Mouse (Mus musculus): ENCODE measurements around the gene Hnrnpl. TPM values are rescaled to one million over a fixed set of nuclear protein-coding genes. Genes with fewer than 3 reads are reported as not detected.
A peak's percentile ranks its signal among the peaks of the same experiment; 100 is the strongest.
"Not testable (repeated sequence)": the region's sequence is repeated elsewhere in the genome, so short reads cannot be mapped to it uniquely, and the experiment has no call there.

Hnrnpl gene
- polyA plus RNA-seq, 1 experiment from 2014 or later: 202 TPM

DNA sequence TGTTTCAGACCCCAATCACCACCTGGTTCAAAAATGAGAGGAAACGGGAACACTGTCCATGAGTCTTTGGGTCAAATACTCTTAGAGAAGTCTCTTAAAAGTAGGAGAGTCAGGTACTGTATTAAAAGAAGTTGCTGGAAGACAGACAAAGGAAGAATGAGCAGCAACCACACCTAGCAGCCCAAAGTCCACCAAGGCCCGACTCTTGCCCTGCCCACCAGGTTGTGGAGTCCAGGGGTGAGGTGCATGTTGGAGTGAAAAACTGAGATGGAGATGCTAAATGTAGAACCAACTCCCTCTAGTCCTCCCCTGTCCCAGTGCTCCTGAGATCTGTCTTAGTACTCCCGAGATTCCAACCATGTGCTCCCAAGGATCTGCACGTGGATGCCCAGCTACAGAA lies 42.3 kb downstream of the Hnrnpl start:
- no peaks in the 10 kb centered on the region for H3K36me3 ChIP-seq
- H3K27me3 ChIP-seq: no peaks in the 10 kb centered on the region
- H3K4me3 ChIP-seq: no peak overlapping the region
- no peak overlapping the region for H3K27ac ChIP-seq
- 91% methylated on average over 4 of the region's 4 CpGs for WGBS
- no peak overlapping the region for H3K9ac ChIP-seq
- no peak overlapping the region for H3K4me2 ChIP-seq
- no peaks in the 10 kb centered on the region for H3K4me1 ChIP-seq (replicated peaks)
- no peaks in the 10 kb centered on the region for H3K9me3 ChIP-seq
- no peak for ATAC-seq (ENCODE audit: low FRiP score)

DNA sequence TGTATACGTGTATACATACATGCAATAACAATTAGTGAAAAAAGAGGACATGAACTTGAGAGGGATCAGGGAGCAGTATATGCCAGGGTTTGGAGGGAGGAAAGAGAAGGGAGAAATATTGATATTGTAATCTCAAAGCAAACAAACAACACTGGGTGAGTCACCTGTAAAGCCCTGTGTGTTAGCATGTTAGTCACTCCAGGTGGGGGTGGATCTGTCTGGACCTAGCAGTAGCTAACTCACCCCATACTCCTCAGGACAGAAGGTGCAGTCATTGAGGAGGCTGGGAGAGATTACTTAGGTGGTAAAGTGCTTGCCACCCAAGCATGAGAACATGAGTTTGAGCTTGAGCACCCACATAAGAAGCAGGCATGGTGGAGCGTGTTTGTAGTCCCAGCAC lies 51.6 kb downstream of the Hnrnpl start:
- no peak for ATAC-seq (ENCODE audit: low FRiP score)
- no peaks in the 10 kb centered on the region for H3K36me3 ChIP-seq

DNA sequence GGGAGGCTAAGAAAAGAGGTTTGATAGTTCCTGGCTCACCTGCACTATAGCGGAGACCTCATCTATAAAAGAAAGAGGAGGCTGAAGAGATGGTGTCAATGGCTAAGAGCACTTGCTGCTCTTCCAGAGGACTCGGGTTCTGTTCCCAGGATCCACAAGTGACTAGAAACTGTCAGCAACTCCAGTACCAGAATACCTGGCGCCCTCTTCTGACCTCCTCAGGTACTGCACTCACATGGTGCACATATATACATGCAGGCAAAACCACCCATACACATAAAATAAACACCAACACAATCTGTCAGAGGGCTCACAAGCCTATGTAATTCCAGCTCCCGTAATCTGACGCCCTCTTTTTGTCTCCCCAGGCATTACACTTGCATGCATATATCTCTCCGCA lies 52.6 kb downstream of the Hnrnpl start:
- H3K36me3 ChIP-seq: no peaks in the 10 kb centered on the region
- H3K4me1 ChIP-seq (replicated peaks): peaks cover 16% of the 10 kb centered on the region
- 85% methylated on average over 6 of the region's 6 CpGs for WGBS
- no peak overlapping the region for H3K9ac ChIP-seq
- no peak overlapping the region for H3K27ac ChIP-seq
- no peak overlapping the region for H3K4me3 ChIP-seq
- no peaks in the 10 kb centered on the region for H3K9me3 ChIP-seq
- ATAC-seq (ENCODE audit: low FRiP score): no peak
- no peaks in the 10 kb centered on the region for H3K27me3 ChIP-seq
- H3K4me2 ChIP-seq: no peak overlapping the region

More for the DNA sequence above, 51.6 kb downstream of the Hnrnpl start:
- H3K4me1 ChIP-seq (replicated peaks): peaks cover 12% of the 10 kb centered on the region
- H3K4me2 ChIP-seq: no peak overlapping the region
- H3K9ac ChIP-seq: no peak overlapping the region
- H3K9me3 ChIP-seq: no peaks in the 10 kb centered on the region
- H3K4me3 ChIP-seq: no peak overlapping the region
- no peaks in the 10 kb centered on the region for H3K27me3 ChIP-seq
- H3K27ac ChIP-seq: no peak overlapping the region
- 94% methylated on average over 2 of the region's 2 CpGs for WGBS

DNA sequence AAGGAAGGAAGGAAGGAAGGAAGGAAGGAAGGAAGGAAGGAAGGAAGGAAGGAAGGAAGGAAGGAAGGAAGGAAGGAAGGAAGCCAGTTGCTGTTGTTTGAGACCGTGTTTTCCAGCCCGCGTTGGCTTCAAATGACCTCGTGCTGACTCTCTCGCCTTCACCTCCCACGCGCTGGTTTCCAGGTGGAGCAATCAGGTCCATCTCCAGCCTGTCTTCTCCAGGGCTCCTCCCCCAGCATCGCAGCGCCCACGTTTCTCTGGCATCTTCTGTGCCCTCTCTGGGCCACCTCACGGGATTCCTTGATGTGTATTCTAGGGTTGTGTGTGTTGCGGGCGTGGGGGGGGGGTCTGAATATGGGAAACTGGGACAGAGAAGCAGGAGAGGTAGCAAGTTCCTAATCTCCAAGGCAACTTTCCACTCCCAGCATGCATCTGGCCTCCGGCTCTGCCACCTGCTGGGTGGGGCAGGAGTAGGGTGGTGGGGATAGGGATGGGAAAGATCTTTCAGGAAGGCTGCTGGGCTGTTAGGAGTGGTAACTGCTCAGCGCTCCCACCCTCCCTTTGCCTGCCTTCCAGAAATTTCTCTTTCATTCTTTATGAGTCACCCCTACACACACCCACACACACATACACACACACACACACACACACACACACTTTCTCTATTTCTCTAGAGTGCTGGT lies 54.6 kb downstream of the Hnrnpl start:
- WGBS: 79% methylated on average over 15 of the region's 15 CpGs
- H3K4me2 ChIP-seq: no peak overlapping the region
- no peak overlapping the region for H3K27ac ChIP-seq
- peaks cover 20% of the 10 kb centered on the region for H3K4me1 ChIP-seq (replicated peaks)
- H3K4me3 ChIP-seq: no peak overlapping the region
- no peaks in the 10 kb centered on the region for H3K27me3 ChIP-seq
- no peaks in the 10 kb centered on the region for H3K36me3 ChIP-seq
- no peaks in the 10 kb centered on the region for H3K9me3 ChIP-seq
- no peak overlapping the region for H3K9ac ChIP-seq
- ATAC-seq (ENCODE audit: low FRiP score): no peak

DNA sequence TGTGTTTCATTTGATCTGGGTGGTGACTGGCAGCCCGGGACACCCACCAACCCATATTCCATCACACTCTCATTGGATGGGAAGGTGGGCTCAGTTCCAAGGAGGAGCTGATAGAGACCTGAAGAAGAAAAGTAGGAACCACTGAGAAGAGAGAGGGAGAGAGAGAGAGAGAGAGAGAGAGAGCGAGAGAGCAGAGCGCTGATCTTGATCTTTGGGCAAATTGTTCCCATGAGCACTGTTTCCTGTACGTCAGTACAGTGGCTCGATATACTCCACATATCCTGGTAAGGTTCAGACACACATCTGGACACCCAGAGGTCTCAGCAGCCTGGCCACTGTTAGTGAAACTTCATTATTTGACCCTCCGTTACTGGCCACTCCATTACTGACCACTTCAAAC lies 55.2 kb downstream of the Hnrnpl start, which contains the start of gene Lgals7:
Lgals7 (plus strand) TSS at position 314 of the 400 bp plus-strand sequence.
- no peak for ATAC-seq (ENCODE audit: low FRiP score)
- WGBS: 83% methylated on average over 6 of the region's 6 CpGs

DNA sequence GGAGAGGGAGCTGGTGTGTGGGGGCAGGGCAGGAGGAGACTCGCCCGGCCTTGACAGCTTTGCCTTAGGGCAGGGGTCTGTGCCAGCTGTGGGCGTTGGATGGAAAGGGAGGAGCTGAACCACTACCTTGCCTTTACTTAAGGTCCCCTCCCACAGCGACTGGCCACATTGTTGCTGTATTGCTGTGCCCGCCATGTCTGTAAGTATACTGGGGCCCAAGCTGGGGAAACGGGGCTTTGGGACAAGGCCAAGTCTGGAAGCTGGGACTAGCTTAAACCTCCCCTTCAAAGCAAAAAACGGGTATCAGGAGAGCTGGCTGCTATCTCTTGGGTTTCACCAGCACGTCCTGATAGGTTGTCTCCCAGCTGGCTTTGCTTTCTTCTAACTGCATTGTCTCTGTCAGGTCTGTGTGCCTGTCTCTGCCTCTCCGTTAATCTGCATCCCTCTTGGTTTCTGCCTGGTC lies 56.0 kb downstream of the Hnrnpl start:
- ATAC-seq (ENCODE audit: low FRiP score): no peak
- peak overlapping the region; percentile 39 for H3K9ac ChIP-seq
- no peak overlapping the region for H3K4me3 ChIP-seq
- 43% methylated on average over 9 of the region's 9 CpGs for WGBS
- H3K36me3 ChIP-seq: no peaks in the 10 kb centered on the region
- H3K4me1 ChIP-seq (replicated peaks): peaks cover 20% of the 10 kb centered on the region
- H3K4me2 ChIP-seq: 0 out of 2 replicates have a peak overlapping the region, but pooled peaks have one; percentile 4
- no peaks in the 10 kb centered on the region for H3K9me3 ChIP-seq
- H3K27ac ChIP-seq: no peak overlapping the region
- H3K27me3 ChIP-seq: no peaks in the 10 kb centered on the region

More for the DNA sequence above, 55.2 kb downstream of the Hnrnpl start, which contains the start of gene Lgals7:
- H3K9me3 ChIP-seq: no peaks in the 10 kb centered on the region
- H3K4me3 ChIP-seq: no peak within 1 kb of the TSS
- H3K9ac ChIP-seq: peak within 1 kb of the TSS; percentile 39
- no peaks in the 10 kb centered on the region for H3K27me3 ChIP-seq
- peaks cover 20% of the 10 kb centered on the region for H3K4me1 ChIP-seq (replicated peaks)
- no peak within 1 kb of the TSS for H3K27ac ChIP-seq
- H3K36me3 ChIP-seq: no peaks in the 10 kb centered on the region
- 0 out of 2 replicates have a peak within 1 kb of the TSS, but pooled peaks have one; percentile 4 for H3K4me2 ChIP-seq

DNA sequence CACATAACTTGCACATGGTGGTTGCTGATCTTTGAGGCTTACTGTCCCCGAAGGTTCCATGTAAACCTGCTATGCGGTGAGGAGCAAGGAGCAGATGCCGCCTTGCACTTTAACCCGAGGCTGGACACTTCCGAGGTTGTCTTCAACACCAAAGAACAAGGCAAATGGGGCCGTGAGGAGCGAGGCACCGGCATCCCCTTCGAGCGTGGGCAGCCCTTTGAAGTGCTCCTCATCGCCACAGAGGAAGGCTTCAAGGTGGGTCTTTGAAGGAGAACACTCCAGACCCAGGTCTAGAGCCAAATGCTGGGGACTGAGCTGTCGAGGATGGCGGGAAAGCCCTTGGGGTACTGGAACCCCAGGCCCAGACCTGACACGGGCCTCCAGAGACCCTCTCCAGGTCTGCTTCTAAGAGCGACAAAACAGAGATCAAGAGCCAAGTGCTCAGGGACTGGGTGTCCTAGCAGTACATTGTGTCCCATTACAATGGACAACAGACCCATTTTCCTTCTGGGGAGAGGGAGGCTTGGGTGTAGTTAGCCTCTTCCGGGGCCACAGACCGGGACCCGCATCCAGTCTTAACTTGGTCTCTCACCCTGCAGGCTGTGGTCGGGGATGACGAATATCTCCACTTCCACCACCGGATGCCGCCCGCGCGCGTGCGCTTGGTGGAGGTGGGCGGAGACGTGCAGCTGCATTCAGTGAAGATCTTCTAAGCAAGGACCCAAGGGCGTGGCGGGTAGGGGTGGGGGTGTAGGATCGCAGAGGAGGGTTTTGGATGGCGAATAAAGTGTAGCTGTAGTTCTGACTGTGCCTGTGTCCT lies 57.4 kb downstream of the Hnrnpl start:
- WGBS: 45% methylated on average over 33 of the region's 33 CpGs
- ATAC-seq (ENCODE audit: low FRiP score): peak; percentile 57
- Histone ChIP-seq H3K4me3 (peak overlapping the region; percentile 29), H3K9ac (peak overlapping the region; percentile 55), H3K27me3 (no peaks in the 10 kb centered on the region), H3K9me3 (no peaks in the 10 kb centered on the region), H3K4me1 (replicated peaks) (peaks cover 20% of the 10 kb centered on the region), H3K27ac (no peak overlapping the region), H3K4me2 (peak overlapping the region; percentile 54), H3K36me3 (no peaks in the 10 kb centered on the region)

DNA sequence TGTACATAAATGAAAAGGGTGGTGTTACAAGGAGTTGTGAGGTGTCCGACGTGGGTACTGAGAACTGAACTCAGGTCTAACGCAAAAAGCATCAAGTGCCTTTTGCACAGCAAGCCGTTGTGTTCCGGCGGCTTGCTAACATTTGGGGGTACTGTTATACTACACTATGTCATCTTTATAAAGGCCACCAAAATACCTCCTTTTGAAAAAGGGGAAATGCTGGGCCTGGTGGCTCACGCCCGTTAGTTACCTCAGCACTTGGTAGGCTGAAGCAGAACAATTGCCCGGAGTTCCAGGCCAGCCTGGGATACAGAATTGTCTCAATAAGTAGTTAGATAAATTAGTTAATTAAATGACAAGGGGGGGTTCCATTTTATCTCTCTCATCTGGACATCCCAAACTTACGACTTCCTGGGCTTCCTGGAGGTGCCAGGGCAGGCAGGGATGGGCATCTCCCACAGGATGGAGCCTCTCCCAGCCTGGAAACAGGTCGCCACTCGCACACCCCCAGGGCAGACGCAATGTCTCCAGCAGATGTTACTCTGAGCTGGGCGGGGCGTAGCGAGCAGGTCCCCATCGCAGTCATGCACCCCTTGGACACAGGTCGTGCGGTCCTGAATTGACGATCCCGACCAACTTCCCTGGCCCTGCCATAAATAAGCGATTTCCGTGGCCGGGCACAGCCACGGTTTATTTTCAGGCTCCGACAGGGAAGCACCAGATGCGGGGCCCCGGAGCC lies 58.6 kb downstream of the Hnrnpl start:
- Histone ChIP-seq H3K36me3 (no peaks in the 10 kb centered on the region), H3K4me1 (replicated peaks) (peaks cover 20% of the 10 kb centered on the region), H3K4me2 (no peak overlapping the region), H3K27ac (no peak overlapping the region), H3K9ac (no peak overlapping the region), H3K9me3 (no peaks in the 10 kb centered on the region), H3K4me3 (no peak overlapping the region), H3K27me3 (no peaks in the 10 kb centered on the region)
- ATAC-seq (ENCODE audit: low FRiP score): no peak
- WGBS: 93% methylated on average over 28 of the region's 28 CpGs

DNA sequence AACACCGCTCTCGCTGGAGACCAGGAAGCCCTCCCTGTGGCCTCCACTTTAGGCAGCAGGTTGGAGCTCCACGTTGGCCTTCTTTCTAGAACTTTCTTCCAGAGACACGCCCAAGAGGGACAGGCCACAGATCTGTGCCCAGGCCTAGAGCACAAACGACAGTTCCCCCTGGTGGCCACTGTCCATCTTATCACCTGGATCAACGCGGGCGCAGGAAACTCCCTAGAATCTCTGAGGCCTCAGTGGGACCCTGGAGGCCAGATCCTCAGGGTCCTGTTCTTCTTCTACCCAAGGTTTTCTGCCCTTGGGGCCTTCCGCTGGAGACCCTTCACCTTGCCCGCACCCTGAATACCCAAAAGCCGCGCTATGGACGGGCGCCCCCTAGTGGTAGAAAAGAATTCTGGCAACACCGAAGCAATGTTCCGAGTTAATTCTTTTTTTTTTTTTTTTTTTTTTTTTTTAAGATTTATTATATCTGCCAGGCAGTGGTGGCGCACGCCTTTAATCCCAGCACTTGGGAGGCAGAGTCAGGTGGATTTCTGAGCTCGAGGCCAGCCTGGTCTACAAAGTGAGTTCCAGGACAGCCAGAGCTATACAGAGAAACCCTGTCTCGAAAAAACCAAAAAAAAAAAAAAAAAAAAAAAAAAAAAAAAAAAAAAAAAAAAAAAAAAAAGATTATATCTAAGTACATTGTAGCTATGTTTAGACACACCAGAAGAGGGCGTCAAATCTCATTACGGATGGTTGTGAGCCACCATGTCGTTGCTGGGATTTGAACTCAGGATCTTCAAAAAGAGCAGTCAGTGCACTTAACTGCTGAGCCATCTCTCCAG lies 59.4 kb downstream of the Hnrnpl start:
- WGBS: 28% methylated on average over 23 of the region's 23 CpGs
- not testable (repeated sequence) for H3K9me3 ChIP-seq; ATAC-seq (ENCODE audit: low FRiP score); H3K36me3 ChIP-seq; H3K9ac ChIP-seq; H3K4me3 ChIP-seq; H3K27me3 ChIP-seq; H3K27ac ChIP-seq
- H3K4me1 ChIP-seq (replicated peaks): peaks cover 20% of the 10 kb centered on the region
- H3K4me2 ChIP-seq: 0 out of 2 replicates have a peak overlapping the region, but pooled peaks have one; percentile 17

DNA sequence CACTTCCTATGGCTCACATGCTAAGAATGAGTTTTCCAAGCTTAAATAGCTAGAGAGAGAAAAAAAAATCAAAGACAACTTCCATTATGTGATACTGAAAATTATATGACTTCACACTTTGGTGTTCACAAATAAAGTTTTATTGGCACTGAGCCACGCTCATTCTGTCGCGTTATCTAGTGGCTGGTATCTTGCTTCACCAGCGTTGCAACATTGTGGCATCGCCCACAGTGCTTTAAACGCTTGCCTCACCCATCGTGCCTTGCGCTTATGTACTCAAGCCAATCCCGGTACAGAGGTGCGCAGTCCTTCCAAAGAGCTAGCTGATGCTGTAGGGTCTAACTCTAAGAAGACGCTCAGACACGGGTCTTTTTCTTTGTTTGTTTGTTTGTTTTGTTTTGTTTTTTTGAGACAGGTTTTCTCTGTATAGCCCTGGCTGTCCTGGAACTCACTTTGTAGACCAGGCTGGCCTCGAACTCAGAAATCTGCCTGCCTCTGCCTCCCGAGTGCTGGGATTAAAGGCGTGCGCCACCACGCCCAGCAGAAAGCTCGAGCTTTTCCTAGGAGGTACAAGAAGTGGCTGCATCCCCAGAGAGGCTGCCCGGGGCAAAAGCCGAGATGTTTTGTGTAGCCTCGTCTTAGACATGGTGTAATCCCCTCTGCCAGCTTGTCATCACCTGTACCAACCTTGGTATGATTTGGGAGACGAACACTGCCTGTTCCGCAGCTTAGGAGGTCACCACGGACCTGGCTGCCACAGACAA lies 62.7 kb downstream of the Hnrnpl start:
- H3K4me2 ChIP-seq: no peak overlapping the region
- no peak overlapping the region for H3K9ac ChIP-seq
- H3K27ac ChIP-seq: no peak overlapping the region
- H3K4me3 ChIP-seq: no peak overlapping the region
- no peaks in the 10 kb centered on the region for H3K9me3 ChIP-seq
- ATAC-seq (ENCODE audit: low FRiP score): no peak
- H3K4me1 ChIP-seq (replicated peaks): peaks cover 2% of the 10 kb centered on the region
- H3K36me3 ChIP-seq: no peaks in the 10 kb centered on the region
- no peaks in the 10 kb centered on the region for H3K27me3 ChIP-seq
- 93% methylated on average over 24 of the region's 24 CpGs for whole genome bisulfite sequencing
